21 mouse cellular contexts compared by ENCODE assay signal in the genomic region with DNA sequence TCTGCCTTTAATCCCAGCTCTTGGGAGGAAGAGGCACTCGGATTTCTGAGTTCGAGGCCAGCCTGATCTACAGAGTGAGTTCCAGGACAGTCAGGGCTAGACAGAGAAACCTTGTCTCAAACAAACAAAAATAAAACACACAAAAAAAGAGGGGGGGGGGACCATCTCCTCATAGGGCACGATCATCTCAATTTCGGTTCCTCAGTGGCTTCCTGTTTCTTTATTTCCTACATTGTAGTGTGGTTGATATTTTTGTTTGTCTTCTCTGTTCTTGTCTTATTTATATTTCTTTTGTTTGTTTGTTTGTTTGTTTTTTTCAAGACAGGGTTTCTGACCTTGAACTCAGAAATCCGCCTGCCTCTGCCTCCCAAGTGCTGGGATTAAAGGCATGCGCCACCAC.
"Had no signal": no experiment of that assay in that cellular context is flagged by ENCODE, and none has a peak within 500 bp of the region (broad histone marks: within the 10 kb centered on the region; RNA-seq: fewer than 3 reads in every experiment).

No protein-coding gene starts in this region.

- DNase-seq: cerebellum, adult 8-10 months; cerebellum, adult 9-10 months; cerebellum, adult 9-11 months; cerebellum, postnatal 10 days; cerebellum, postnatal 14 days; cerebellum, postnatal 25 days; cerebellum, postnatal 36 days; embryo, embryonic 11 days; forebrain, postnatal 0 days; gastrocnemius, adult 2 months; gastrocnemius, postnatal 10 days; gastrocnemius, postnatal 14 days; gastrocnemius, postnatal 25 days; gastrocnemius, postnatal 36 days; heart, adult 11 months; heart, adult 18-20 months; heart, adult 2 months had no signal

- ATAC-seq: forebrain, embryonic 13.5 days; forebrain, embryonic 14.5 days; forebrain, embryonic 15.5 days; forebrain, embryonic 16.5 days; forebrain, postnatal 0 days had no signal
